Mouse (Mus musculus) bone marrow macrophage, adult 2 months (primary cell): ENCODE measurements around the gene Arf4.

Source experiments
- CTCF ChIP-seq: IDR thresholded peaks from 2 replicates; pipeline ENCODE4 v1.5.1; 2012; ENCODE audit warnings: low read depth, mild to moderate bottlenecking, low read length, moderate library complexity
- POLR2A ChIP-seq: IDR thresholded peaks from 2 replicates; pipeline ENCODE4 v1.6.1; 2012; ENCODE audit warnings: mild to moderate bottlenecking, low read depth, low read length, borderline replicate concordance

DNA sequence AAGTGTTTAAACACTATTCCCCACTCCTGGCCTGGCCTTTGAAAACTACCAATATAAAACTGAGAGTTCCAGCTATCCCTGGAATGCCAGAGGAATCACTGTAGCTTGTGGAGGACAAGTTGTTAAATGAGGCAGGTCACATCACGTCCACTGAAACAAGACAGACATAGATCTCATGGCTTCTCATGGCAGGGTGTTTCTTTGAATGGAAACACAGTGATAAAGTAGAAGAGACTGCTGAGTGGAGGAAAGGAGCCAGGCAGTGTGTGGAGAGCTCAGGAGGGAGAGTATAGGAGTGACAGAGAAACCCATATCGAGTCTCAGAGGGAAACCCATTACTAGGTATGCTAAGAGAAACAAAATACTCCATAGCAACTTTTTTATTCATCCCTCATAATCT lies 52.9 kb downstream of the Arf4 start:
- TF ChIP-seq POLR2A = no peak
- TF ChIP-seq CTCF = no peak
